Mouse (Mus musculus) myocyte (in vitro differentiated cells): Measurements from ENCODE around the gene Hoxc10. TPM values are rescaled to one million over a fixed set of nuclear protein-coding genes. Genes with fewer than 3 reads are reported as not detected.
A peak's percentile ranks its signal among the peaks of the same experiment; 100 is the strongest.

Source experiments
- H3K27me3 ChIP-seq: one replicate; pipeline ENCODE4 v1.6.1; 2011; ENCODE audit not compliant: control insufficient read depth, insufficient read depth, insufficient read length
- H3K36me3 ChIP-seq: one replicate; pipeline ENCODE4 v1.6.1; 2011; ENCODE audit not compliant: control insufficient read depth, insufficient read depth
- H3K4me2 ChIP-seq: one replicate; pipeline ENCODE4 v1.6.1; 2011; ENCODE audit warnings: low read depth, control low read depth
- H3K4me3 ChIP-seq: one replicate; pipeline ENCODE4 v1.5.1; 2011; ENCODE audit warnings: mild to moderate bottlenecking, control low read depth, moderate library complexity
- H3K79me2 ChIP-seq: one replicate; pipeline ENCODE4 v1.6.1; 2011; ENCODE audit not compliant: control insufficient read depth, insufficient read depth
- H3ac ChIP-seq: one replicate; pipeline ENCODE4 v1.6.1; 2011; ENCODE audit not compliant: control insufficient read depth, insufficient read length
- CEBPB ChIP-seq: IDR thresholded peaks from 2 replicates; pipeline ENCODE4 v1.6.1; 2011; ENCODE audit warnings: mild to moderate bottlenecking, moderate library complexity; ENCODE audit not compliant: poor library complexity, insufficient read depth, severe bottlenecking
- E2F4 ChIP-seq: IDR thresholded peaks from one replicate; pipeline ENCODE4 v1.6.1; 2011; ENCODE audit warnings: mild to moderate bottlenecking, control low read depth, moderate library complexity; ENCODE audit not compliant: insufficient read depth
- MAX ChIP-seq: IDR thresholded peaks from one replicate; pipeline ENCODE4 v1.6.1; 2011; ENCODE audit warnings: low read depth, mild to moderate bottlenecking, control low read depth
- MYOD1 ChIP-seq, 3 experiments: IDR thresholded peaks; one replicate each; pipeline ENCODE4 v1.6.1; 2011; ENCODE audit warnings: control low read depth in 2 of 3, low read depth in 2 of 3, mild to moderate bottlenecking in 2 of 3, moderate library complexity in 1 of 3; ENCODE audit not compliant: insufficient read length in 2 of 3, control insufficient read depth in 1 of 3
- MYOG ChIP-seq, 3 experiments: IDR thresholded peaks; one replicate each; pipeline ENCODE4 v1.6.1; 2011; ENCODE audit warnings: control low read depth in 2 of 3, low read depth in 2 of 3, mild to moderate bottlenecking in 2 of 3; ENCODE audit not compliant: insufficient read length in 2 of 3, control insufficient read depth in 1 of 3, insufficient read depth in 1 of 3
- POLR2A ChIP-seq: IDR thresholded peaks from one replicate; pipeline ENCODE4 v1.6.1; 2011; ENCODE audit warnings: low read depth, mild to moderate bottlenecking, control low read depth, moderate library complexity; ENCODE audit not compliant: insufficient read length
- POLR2AphosphoS2 ChIP-seq: IDR thresholded peaks from one replicate; pipeline ENCODE4 v1.6.1; 2011; ENCODE audit warnings: low read depth, control low read depth; ENCODE audit not compliant: insufficient read length
- REST ChIP-seq: IDR thresholded peaks from one replicate; pipeline ENCODE4 v1.6.1; 2011; ENCODE audit warnings: mild to moderate bottlenecking, control low read depth, moderate library complexity; ENCODE audit not compliant: insufficient read depth, insufficient read length
- SRF ChIP-seq: IDR thresholded peaks from one replicate; pipeline ENCODE4 v1.6.1; 2011; ENCODE audit warnings: low read depth; ENCODE audit not compliant: control insufficient read depth, insufficient read length
- TCF12 ChIP-seq: IDR thresholded peaks from one replicate; pipeline ENCODE4 v1.6.1; 2011; ENCODE audit warnings: mild to moderate bottlenecking, control low read depth; ENCODE audit not compliant: poor library complexity, insufficient read depth, severe bottlenecking
- TCF3 ChIP-seq: IDR thresholded peaks from one replicate; pipeline ENCODE4 v1.6.1; 2011; ENCODE audit warnings: low read depth, control low read depth; ENCODE audit not compliant: insufficient read length
- USF1 ChIP-seq: IDR thresholded peaks from one replicate; pipeline ENCODE4 v1.6.1; 2011; ENCODE audit warnings: low read depth, mild to moderate bottlenecking, control low read depth, moderate library complexity
- polyA plus RNA-seq: library from polyadenylated mRNA; unstranded; fragments of >200 nt; fragmentation: generic; extraction: Trizol; gene quantifications from one replicate; pipeline ENCODE4 v1.2.1, GENCODE M21; 2012; ENCODE audit warnings: missing spikeins

The Hoxc10 gene
- polyA plus RNA-seq, 1 experiment: 43.5 TPM

GRCm38 (mm10) chr15:102931706-102932358 is 34.8 kb upstream of the Hoxc10 start:
- no peak overlapping the region for H3K4me2 ChIP-seq
- TF ChIP-seq CEBPB (no peak), MYOD1 (IDR thresholded peaks at IDR 0.05; ENCODE audit: control insufficient read depth in 1 of 3, insufficient read length in 2 of 3, low read depth in 2 of 3) (no peak), REST (no peak), E2F4 (no peak), POLR2A (no peak), MAX (no peak), TCF3 (no peak), SRF (no peak), USF1 (no peak), TCF12 (no peak), POLR2AphosphoS2 (no peak), MYOG (IDR thresholded peaks at IDR 0.05; ENCODE audit: control insufficient read depth in 1 of 3, insufficient read depth in 1 of 3, insufficient read length in 2 of 3, low read depth in 2 of 3) (no peak)

DNA sequence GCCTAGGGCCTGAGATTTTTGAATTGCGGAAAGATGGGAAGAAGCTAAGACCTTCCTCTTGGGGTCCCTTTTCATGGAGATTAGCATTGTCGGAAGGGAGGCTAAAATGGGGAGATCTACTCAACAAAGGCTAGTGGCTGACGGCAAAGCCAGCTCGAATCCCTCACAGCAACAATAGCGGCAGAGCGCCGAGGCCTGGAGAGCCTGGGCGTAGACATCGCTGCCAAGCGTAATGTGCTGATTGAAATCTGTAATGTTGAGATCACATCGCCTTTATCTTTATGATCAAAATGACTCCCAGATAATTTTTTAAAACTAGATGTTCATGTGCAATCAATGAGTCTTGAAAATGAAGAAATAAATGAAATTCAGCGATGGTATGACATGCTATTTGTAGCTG is 32.2 kb upstream of the Hoxc10 start:
- Histone ChIP-seq H3K4me2 (peak overlapping the region; percentile 72), H3ac (no peak overlapping the region), H3K79me2 (no peaks in the 10 kb centered on the region), H3K4me3 (peak overlapping the region; percentile 31), H3K27me3 (no peaks in the 10 kb centered on the region), H3K36me3 (no peaks in the 10 kb centered on the region)
- no peak for TF ChIP-seq E2F4
- TF ChIP-seq TCF3: no peak
- TF ChIP-seq CEBPB: no peak
- no peak for TF ChIP-seq MYOD1 (IDR thresholded peaks at IDR 0.05; ENCODE audit: control insufficient read depth in 1 of 3, insufficient read length in 2 of 3, low read depth in 2 of 3)
- no peak for TF ChIP-seq MYOG (IDR thresholded peaks at IDR 0.05; ENCODE audit: control insufficient read depth in 1 of 3, insufficient read depth in 1 of 3, insufficient read length in 2 of 3, low read depth in 2 of 3)
- no peak for TF ChIP-seq POLR2A
- no peak for TF ChIP-seq TCF12
- TF ChIP-seq REST: no peak

More at GRCm38 (mm10) chr15:102931706-102932358, 34.8 kb upstream of the Hoxc10 start:
- no peaks in the 10 kb centered on the region for H3K36me3 ChIP-seq
- H3K79me2 ChIP-seq: no peaks in the 10 kb centered on the region
- H3K27me3 ChIP-seq: no peaks in the 10 kb centered on the region
- no peak overlapping the region for H3K4me3 ChIP-seq
- H3ac ChIP-seq: no peak overlapping the region

DNA sequence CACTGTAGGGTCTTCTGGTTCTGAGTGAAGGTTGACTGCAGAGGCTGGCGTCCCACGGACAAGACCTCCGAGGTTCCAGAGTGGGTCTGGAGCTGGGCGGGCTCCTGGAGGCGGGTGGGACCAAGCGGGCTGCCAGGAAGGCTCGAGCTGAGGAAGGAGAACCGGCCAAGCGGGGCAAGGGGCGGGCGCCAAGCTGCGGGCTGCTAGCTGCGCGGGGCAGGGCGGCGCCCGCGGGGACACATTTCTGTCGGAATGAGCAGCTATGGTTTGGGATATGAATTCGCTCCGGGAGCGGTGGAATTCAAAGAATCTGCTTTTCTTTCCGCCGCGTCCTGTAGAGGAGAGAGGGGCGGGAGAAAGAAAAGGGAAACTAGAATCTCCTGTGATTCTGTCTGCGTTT is 31.7 kb upstream of the Hoxc10 start:
- H3K79me2 ChIP-seq: no peaks in the 10 kb centered on the region
- TF ChIP-seq POLR2AphosphoS2: no peak
- TF ChIP-seq MYOD1 (IDR thresholded peaks at IDR 0.05; ENCODE audit: control insufficient read depth in 1 of 3, insufficient read length in 2 of 3, low read depth in 2 of 3): no peak
- TF ChIP-seq MAX: no peak
- TF ChIP-seq TCF12: no peak
- no peak for TF ChIP-seq POLR2A
- TF ChIP-seq REST: no peak
- TF ChIP-seq SRF: no peak
- no peak for TF ChIP-seq USF1
- no peak for TF ChIP-seq CEBPB
- no peak for TF ChIP-seq E2F4
- TF ChIP-seq TCF3: no peak
- H3K36me3 ChIP-seq: no peaks in the 10 kb centered on the region
- peak overlapping the region; percentile 31 for H3K4me3 ChIP-seq
- H3K4me2 ChIP-seq: peak overlapping the region; percentile 72
- H3ac ChIP-seq: no peak overlapping the region
- no peaks in the 10 kb centered on the region for H3K27me3 ChIP-seq

- peak within 1 kb of the TSS; percentile 31 for H3K4me3 ChIP-seq
These were observed 30.2 kb upstream of the Hoxc10 start, which contains the start of gene Hoxc12 for GRCm38 (mm10) chr15:102936279-102936972. Gene Hoxc12, plus strand, starts transcription at chr15:102936757.

GRCm38 (mm10) chr15:102937036-102937666 is 29.4 kb upstream of the Hoxc10 start:
- TF ChIP-seq MYOD1 (IDR thresholded peaks at IDR 0.05; ENCODE audit: control insufficient read depth in 1 of 3, insufficient read length in 2 of 3, low read depth in 2 of 3) (peak in 1 of 3 experiments; percentile 26), E2F4 (no peak), POLR2A (peak; percentile 5)
- Histone ChIP-seq H3K27me3 (no peaks in the 10 kb centered on the region), H3ac (peak overlapping the region; percentile 18), H3K79me2 (no peaks in the 10 kb centered on the region), H3K4me2 (peak overlapping the region; percentile 72), H3K36me3 (no peaks in the 10 kb centered on the region), H3K4me3 (peak overlapping the region; percentile 31)

More at GRCm38 (mm10) chr15:102936279-102936972, 30.2 kb upstream of the Hoxc10 start, which contains the start of gene Hoxc12:
- TF ChIP-seq TCF3: no peak
- peak; percentile 80 for TF ChIP-seq USF1
- no peaks in the 10 kb centered on the region for H3K36me3 ChIP-seq
- no peaks in the 10 kb centered on the region for H3K79me2 ChIP-seq
- H3K27me3 ChIP-seq: no peaks in the 10 kb centered on the region
- H3ac ChIP-seq: peak within 1 kb of the TSS; percentile 18
- peak within 1 kb of the TSS; percentile 72 for H3K4me2 ChIP-seq
